Mouse (Mus musculus): ENCODE measurements at regions not wholly inside any gene's neighbourhood (a gene's known extent, or its start where the extent isn't known, plus 50 kb on each side); places are given as distances from the start of the nearest gene placed in this dataset.

DNA sequence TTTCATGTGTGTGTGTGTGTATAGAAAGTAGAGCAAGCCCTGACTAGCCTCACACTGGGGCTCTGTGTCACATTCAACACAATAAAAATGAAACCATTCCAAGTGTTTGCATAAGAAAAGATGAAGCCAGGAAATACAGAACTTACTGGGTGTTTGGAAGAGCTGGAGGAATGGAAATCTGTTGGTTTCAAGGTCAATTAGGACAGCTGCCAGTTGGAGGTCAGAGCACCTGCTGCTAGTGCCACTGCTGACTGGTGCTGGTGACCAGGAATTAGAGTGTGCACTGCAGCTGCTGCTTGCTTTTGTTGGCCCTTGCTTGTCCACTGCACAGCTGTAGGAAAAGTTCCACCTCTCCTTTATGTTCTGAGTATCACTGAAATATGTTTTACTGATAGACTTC lies 261.4 kb upstream of the Klf3 start:
- no peak for DNase-seq

DNA sequence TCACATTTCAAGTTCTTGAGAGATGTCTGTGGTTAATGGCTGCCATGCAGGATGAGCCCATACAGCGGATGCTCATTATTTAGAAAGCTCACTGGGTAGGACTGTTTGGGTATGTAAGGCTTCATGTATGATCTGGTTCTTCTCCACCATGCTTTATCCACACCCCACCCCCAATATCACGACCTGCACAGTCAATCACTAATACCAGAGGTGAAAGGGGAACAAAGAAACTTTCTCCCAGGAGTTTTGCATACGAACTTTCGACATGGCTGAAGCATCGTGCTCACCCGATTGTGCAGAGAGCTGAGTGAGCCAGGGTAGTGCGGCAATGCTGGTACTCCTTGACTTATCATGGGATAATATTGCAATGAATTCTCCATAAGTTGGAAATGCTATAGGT lies 247.3 kb upstream of the Klf3 start:
- DNase-seq, result no peak

DNA sequence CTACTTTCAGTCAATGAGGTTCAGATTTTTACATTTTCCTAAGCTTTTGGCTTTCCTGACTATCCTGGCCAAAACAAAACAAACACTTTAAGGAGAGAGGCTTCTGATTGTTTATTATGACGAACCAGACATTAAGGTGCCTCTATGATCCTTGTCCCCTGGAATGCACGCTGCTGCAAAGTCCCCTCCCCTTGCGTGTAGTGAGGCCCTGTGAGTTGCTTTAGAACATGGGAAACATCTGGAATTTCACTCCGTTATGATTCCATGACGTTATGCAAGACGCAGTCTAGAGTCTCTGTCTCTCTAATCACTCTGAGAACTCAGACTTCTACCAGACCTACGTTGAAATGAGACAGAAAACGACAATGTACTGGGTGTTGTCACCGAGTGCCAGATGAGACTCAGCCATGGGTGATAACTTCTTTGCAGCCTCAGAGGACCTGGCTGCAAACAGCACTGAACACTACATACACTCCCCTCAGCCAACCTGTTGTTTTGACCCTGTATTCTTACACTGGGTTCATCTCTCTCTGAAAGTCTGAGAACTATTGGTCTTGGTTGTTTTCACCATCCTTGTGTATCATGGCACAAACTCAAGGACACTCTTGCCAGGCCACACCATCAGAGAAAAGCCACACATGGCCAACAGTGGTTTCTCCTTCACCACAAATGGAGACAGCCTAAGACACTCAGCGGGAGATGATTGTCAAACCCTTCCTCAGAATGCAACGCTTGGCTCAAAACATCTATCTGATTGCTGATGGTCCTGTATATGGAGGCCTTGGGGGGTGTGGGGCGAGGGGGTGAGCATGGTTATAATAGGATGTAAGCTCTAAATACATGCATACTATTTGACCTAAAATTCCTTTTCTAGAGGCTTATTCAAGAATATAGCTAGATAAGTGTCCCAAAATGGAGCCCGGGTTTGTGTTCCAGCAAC lies 236.5 kb upstream of the Klf3 start:
- no peak for DNase-seq

DNA sequence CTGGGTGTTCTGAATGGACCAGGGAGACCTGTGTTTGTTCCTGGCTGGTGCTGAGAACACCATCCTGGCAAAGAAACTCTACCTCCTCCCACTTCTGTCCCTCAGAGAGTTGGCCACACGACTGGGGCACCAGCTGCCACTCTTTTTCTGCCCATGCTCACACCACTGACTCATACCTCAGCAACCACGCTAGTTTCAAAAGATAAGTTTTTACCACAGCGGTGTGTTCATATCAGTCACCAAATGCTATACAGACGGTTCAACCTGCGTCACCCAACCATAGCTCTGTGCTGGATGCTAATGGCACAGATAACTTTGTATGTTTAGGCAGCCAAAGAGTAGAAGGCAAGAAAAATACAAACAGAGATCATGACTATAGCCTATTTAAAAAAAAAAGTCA lies 235.4 kb upstream of the Klf3 start:
- DNase-seq, result no peak

DNA sequence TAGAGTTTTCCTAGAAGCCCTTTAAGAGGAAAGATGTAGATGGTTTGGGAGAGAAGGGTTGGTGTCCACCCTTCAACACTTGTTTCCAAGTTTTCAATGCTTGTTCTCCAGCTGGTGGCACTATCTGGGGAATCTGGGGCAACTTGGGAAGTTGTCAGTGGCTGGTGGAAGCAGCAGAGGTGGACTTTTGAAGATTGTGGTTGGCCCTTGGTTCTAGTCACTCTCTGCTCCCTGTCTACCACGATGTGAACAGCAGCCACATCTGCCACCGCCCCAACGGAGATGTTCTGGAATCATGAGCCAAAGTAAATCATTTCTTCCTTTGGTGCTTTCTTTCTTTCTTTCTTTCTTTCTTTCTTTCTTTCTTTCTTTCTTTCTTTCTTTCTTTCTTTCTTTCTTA lies 234.9 kb upstream of the Klf3 start:
- DNase-seq, result no peak

DNA sequence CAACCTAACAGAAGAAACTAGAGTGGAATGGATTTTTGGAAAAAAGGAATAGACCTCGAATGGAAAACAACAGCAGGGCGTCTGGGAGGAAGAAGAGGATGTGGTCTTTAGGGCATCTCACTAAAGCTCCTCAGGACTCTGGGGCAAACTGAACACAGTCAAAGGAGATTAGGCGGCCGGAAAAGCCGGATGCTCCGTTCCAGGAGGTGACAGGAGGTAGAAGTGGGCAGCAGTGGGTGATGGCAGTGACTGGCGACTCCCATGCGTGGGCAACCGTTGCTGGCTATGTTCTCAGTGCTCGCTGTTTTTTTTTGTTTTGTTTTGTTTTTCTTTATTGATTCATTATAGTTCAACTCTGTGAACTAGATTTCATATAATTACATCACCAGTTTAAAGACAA lies 228.8 kb upstream of the Klf3 start:
- no peak for DNase-seq

DNA sequence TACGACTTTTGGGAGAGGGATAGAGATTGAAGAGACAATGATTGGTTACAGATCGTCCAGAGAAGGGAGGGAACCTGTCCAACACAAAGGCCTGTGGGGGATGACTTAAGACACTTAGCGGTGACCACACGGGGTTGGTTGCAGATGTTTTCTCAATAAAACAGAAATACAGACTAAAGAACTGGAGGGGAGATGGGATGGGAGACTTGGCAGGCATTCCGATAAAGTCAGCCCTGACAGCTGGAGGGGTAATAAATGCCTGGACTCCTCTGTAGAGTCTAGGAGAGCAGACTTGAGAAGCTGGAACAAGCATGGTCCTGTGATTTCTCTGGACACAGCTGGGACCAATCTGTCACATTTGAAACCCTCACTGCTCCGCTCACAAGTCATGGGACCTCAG lies 227.3 kb upstream of the Klf3 start:
- no peak for DNase-seq

DNA sequence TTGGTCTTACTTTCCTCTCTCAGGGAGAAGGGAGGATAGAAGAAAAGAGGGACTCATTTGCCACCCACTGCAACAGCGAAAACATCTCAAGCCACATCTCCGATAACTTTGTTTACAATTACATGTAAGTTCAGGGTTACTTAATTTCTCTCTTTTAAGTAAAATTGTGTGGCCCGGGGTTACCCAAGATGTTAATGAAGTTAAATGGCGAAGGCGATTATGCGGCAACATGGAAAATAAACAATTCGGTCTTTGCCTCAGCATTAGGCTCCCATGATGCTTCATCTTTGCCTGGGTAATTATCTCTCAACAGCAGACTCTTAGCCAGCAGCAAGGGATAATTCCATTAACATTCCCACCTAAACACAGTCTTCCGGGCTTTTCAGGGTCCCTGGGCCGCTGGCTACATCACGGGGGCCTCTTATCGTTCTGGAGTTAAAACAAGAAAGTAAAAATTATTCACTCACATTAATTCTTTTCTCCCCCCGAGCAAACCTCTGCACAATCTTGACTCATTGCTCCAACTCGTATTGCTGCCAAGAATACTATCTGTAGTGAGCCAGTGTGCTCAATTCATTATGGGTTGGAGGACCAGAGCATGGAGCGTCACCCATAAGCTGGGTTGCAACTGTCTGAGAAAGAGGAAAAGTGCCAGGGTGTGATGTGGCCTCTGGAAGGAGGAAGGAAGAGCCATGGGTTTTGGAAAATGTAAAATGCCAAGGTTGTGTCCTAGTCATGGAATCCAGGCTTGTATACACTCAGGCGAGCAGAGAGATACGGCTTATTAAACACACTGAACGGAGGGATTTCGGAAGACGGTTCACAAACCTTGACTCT lies 226.5 kb upstream of the Klf3 start:
- DNase-seq, result no peak

DNA sequence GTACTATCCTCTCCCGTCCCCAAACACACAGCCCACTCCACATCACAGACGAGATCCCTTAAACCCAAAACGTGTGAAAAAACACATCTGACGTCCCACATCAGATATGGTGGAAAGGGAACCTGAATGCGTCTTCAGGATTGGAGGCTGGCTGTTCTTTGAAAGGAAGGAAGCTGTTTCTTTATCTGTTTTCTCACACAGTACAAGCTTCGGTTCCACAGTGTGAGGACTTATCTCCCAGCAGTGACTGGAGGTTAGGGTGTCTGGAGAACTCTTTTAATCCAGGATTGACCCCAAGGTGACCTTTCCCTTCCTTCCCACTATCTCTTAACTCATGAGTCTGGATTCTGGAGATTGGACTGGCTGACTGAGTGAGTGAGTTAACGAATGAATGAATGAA lies 225.8 kb upstream of the Klf3 start:
- no peak for DNase-seq

DNA sequence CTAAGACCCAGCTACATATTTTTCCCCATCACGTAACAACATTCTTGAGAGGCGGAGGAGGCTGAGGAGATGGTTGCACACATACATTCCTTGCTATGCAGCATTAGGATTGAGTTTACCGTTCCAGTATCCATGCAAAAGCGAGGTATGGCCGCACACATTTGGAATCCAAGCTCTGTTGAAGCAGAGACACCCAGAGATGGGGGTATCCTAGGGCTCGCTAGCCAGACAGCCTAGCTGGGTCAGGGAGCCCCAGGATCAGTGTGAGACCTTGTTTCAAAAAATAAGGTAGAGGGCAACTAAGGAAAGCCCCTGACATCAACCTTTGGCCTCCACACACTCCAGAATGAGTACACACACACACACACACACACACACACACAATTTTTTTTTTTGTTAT lies 224.7 kb upstream of the Klf3 start:
- DNase-seq, result no peak

DNA sequence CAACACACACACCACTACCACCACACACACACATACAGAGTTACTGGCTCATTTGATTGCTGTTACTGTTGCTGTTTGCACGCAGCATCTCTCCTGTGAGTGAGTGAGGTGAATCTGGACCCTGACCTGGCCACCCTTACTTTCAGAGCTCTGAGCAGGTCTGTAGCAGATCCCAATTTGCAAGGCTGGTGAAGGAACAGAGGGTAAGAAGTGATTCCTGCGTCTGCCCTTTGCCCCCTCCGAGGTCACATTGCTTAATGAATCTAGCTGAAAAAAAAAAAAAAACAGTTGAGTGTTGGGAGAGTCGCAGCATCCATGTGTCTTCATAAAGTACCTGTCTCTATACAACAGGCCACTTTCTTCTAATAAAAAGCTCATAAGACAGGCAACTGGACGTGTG lies 224.1 kb upstream of the Klf3 start:
- DNase-seq, result no peak

DNA sequence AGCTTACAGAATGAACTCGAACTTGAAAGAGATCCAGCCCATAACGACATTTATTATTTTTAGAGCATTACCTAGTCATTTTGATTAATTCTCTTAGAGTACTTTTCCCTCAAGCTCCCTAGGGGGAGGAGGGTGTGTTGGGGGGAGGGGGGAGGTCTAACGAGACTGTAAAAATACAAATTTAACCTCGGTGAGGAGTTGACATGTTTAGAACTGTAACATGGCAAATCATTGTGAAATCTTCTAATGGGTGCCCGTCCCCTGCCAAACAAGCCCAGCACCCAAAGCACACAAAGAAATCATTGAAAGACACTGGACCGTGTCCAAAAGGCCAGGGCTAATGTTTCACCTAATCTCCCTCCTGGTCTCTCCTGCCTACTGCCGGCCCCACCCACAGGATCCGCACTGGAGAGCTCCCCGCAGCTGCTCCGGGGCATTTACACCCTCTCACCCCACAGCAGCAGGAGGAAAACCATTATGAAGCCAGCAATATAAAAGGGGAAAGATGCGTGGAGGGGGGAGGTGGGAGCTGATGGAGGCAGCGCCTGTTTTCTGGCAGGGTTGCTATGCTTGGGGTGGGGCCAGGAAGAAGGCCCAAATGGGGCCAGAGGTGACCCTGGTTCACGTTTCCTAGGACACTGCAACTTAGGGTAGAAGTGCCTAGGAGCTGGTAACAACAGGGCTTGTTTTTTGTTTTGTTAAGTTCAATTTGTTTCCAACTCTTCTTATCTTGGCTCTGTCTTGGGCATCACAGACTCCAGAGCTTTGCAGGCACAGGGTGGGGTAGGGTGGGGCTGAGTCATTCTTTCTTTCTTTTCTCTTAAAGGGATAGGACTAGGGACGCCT lies 223.5 kb upstream of the Klf3 start:
- no peak for DNase-seq

DNA sequence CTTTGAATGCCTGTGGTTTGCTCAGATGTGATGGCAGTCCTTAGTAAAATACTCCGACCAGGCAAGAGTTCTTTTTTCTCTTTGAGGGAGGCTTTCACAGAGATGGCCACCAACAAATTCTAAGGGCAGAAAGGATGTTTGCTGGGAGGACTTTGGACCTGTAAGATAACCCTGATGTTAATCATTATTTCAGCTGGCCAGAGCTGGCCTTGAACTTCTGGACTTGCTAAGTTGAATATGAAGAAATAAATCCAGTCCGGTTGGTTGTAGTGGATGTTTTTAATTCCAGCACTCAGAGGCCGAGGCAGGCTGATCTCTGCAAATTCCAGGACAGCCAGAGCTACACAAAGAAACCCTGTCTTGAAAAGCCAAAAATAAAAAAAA lies 222.9 kb upstream of the Klf3 start:
- DNase-seq, result no peak

DNA sequence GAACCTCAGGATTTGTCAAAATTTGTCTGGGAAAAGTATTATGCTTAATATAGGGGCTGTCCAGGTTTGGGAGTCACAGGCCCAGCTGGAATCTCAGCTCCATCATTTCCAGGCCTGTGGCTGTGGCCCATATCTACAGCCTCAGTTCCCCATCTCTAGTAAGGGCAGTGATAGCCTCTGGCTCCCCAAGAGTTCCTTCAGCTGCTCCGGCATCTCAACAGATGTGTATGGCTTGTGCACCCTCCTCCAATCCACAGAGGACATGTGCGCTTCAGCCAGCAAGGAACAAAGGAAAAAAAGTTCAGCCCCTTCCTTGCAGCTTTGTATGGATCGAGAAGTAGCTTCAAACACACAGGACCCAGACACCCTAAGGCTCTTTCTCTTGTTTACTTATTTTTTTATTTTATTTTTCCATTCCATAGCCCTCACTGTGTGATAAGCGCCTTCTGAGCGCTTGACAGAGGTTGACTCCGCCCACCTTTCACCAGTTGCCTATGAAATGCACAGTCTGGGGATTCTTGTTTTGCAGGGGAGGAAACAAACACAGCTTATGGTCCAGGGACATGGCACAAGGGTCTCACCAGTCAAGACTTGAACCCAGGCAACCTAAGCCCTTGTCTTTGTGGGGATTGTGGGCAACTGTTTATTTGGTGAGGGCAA lies 222.3 kb upstream of the Klf3 start:
- DNase-seq, result no peak

DNA sequence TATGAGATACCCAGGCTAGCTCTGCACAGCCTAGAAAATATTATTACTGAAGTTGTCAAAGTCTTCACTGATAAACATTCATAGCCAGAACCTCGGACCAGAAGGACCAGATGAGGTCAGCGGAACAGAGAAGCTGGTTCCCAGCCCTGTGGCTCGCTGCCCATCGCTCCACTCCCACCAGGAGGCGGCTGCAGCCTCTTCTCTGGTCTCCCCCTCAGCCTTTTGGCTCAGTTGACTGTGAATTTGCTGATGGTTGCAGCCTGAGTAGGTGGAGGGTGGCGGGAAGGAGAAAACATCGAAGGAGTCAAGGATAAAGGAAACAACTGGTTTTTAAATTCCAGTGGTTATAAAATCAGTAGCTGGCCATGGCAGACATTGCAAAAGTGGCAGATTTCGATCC lies 221.7 kb upstream of the Klf3 start:
- no peak for DNase-seq

DNA sequence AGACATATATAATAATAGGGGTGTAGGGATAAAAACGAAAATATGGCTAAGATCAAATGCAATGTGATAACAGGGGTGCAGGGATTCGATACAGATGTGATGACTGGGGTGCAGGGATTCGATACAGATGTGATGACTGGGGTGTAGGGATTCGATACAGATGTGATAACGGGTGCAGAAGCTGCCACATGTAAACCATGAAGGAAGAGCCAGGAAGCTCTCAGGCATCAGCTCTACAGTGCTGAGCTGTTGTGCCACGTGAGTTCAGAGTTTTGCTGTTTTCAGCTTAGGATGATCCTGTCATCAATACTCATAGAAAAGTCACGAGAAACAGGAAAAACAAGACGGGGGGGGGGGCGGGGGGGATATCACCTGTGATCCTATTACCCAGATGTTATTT lies 221.2 kb upstream of the Klf3 start:
- DNase-seq, result no peak

DNA sequence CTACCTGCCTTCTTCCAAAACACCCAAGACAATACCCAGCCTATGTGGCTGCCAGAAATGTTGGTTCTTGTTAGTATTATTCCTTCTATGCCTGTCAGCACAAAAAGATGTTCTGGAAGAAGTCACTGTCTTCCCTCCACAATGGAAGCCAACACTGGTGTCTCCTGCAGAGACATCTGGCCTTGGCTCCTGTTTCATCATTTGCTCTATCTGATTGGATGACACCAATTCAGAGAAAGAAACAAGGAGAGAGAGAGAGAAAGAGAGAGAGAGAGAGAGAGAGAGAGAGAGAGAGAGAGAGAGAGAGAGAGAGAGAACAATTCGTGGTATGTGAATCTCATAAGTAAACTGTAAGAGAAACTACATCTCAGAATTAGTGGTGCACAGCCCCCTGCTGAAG lies 218.9 kb upstream of the Klf3 start:
- DNase-seq, result no peak

DNA sequence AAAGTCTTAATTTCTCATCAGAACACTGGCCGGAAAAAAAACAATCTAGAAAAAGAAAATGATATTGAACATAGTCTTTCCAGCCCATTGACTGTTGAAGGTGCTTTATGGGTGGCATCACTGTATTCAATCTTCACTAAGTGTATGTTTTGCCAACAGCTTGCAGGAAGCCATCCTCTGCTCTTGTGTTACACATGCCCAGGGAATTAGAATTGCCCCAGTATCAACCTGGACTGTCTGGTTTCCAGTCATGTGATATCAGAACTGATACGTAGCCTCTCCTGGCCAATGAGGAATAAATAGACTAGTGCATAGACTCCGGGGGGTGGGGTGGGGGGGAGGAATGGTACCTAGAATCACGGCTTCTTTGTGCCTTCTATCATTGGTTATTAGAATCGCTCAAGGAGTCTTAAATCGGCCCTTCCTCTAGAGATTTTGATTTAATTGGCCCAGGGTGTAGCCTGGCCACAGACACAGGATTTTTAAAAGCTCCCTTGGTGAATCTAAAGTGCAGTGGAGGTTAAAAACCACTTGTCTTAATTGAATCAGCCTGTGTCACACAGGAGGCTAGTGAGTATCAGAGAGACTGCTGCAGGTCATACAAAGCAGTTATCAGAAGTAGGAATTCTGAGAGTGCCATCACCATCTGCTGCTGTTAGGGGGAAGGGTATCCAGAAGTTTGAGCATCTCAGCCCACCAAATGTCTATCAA lies 218.0 kb upstream of the Klf3 start:
- DNase-seq, result no peak

DNA sequence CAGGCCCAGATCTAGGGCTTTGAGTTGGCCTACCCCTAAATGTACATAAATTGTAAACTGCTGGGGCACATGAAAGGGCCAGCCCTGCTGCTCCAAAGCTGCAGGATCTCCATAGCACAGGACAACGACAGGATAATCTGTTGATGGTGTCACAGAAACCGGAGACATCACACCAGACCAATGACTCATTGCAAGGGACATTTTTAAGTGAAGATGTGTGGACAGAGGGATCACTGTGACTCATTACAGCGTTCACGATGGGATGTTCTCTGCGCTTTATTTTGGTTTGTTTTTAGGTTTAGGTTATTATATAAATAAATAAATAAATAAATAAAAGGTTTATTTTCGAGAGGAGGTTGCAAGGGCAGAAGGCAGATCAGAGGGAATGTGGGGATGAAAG lies 216.9 kb upstream of the Klf3 start:
- DNase-seq, result no peak

DNA sequence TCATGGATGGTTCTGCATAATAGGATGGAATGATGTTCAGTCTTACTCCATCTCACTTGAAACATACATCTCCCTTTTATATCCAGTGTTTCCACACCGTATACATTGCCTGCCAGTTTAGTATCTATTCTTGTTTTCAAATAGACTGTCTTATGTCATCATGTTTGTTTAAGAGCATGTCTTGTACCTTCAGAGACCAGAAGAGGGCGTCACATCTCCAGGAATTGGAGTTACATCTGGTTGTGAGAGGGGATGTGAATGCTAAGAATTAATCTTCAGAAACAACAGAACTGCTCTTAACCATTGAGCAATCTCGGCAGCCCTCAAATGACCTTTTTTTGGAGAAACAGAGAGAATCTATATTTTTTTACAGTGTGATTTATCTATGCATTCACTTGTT lies 216.3 kb upstream of the Klf3 start:
- DNase-seq, result no peak

DNA sequence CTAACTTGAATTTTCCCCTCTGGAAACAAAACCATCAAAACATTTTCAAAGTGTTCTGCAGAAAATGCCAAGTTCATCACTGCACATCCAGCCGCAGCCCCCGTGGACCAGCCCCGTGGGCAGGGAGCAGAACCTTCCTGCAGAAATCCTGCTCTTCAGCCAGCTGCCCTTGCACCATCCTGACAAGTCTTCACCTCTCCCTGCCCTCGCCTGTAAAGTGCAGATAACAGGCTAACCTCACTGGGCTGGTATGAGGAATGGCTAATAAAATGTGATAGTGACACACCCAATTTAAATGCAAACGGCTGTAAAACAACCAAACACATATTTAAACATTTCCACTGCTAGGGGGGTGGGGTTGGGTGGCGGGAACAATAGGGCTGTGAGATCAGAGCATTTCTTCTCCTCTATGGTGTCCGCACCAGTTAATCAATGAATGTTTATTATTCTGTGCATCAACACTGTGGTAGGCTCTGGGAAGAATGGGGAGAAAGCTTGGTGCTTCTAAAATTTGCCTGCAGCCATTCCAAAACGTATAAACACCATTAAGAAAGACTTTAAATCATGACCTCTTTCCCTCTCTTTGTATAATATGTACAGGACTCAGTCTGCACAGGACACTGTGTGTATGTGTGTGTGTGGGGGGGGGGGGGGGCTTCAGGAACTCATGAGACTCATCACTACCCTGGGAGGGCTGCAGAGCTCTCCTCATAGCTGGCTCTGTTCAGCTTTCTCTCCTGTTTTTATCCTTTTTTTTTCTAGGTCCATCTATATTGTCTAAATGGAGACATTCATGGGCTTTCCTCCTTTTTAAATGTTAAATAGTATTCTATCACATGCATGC lies 215.1 kb upstream of the Klf3 start:
- no peak for DNase-seq

Data from cerebellum, adult 8-10 months (tissue).